Mouse (Mus musculus) limb, embryonic 10.5 days (tissue): ENCODE data around the gene Adgrb2. TPM values are rescaled to one million over a fixed set of nuclear protein-coding genes. Genes with fewer than 3 reads are reported as not detected.
A peak's percentile ranks its signal among the peaks of the same experiment; 100 is the strongest.

Experiments
- DNase-seq: peaks from one replicate; pipeline ENCODE4 v3.0.0-alpha.2; 2017; ENCODE audit warnings: low spot score
- H3K27ac ChIP-seq: fragments of 300-500 bp; sonication (generic); 2 replicates; pipeline ENCODE4 v1.5.1; 2016; ENCODE audit warnings: mild to moderate bottlenecking
- H3K27me3 ChIP-seq: fragments of 300-500 bp; sonication (generic); 2 replicates; pipeline ENCODE4 v1.6.1; 2016; ENCODE audit warnings: low read depth, mild to moderate bottlenecking; ENCODE audit not compliant: poor library complexity, severe bottlenecking
- H3K36me3 ChIP-seq: fragments of 300-500 bp; sonication (generic); 2 replicates; pipeline ENCODE4 v1.6.1; 2016; ENCODE audit warnings: mild to moderate bottlenecking, moderate library complexity
- H3K4me1 ChIP-seq: fragments of 300-500 bp; sonication (generic); 2 replicates; pipeline ENCODE4 v1.6.1; 2016
- H3K4me3 ChIP-seq: fragments of 300-500 bp; sonication (generic); 2 replicates; pipeline ENCODE4 v1.5.1; 2016; ENCODE audit warnings: mild to moderate bottlenecking, moderate library complexity
- H3K9me3 ChIP-seq: fragments of 300-500 bp; sonication (generic); replicated peaks from 2 replicates; pipeline ENCODE4 v1.6.1; 2016; ENCODE audit warnings: mild to moderate bottlenecking
- WGBS: fragments of 180-500 bp; shearing (Covaris S2); methylation state at CpG from one replicate; pipeline ENCODE4 v1.1.7; 2016; 5-methylcytosine and 5-hydroxymethylcytosine counted together
- polyA plus RNA-seq: library from polyadenylated mRNA; unstranded; fragments of >200 nt; fragmentation: Nextera tagmentation; extraction: Ambion mirVana; gene quantifications from 2 replicates; pipeline ENCODE4 v1.2.1, GENCODE M21; 2016

Adgrb2 gene
- polyA plus RNA-seq, 1 experiment from 2014 or later: 0.84 TPM

- Histone ChIP-seq H3K27ac (no peak overlapping the region), H3K9me3 (no peaks in the 10 kb centered on the region), H3K27me3 (peaks cover 82% of the 10 kb centered on the region), H3K4me3 (no peak overlapping the region), H3K36me3 (no peaks in the 10 kb centered on the region), H3K4me1 (peaks cover 7% of the 10 kb centered on the region)
- 57% methylated on average over 4 of the region's 4 CpGs for WGBS
- DNase-seq: no peak
Observed at GRCm38 (mm10) chr4:129977256-129977655, 7.4 kb upstream of the Adgrb2 start.

GRCm38 (mm10) chr4:129978227-129978626 lies 6.4 kb upstream of the Adgrb2 start:
- Histone ChIP-seq H3K27me3 (peaks cover 84% of the 10 kb centered on the region), H3K27ac (no peak overlapping the region), H3K36me3 (no peaks in the 10 kb centered on the region), H3K4me3 (no peak overlapping the region), H3K9me3 (no peaks in the 10 kb centered on the region), H3K4me1 (peaks cover 16% of the 10 kb centered on the region)
- 82% methylated on average over 4 of the region's 4 CpGs for WGBS
- DNase-seq: no peak

GRCm38 (mm10) chr4:129978930-129979329 lies 5.7 kb upstream of the Adgrb2 start:
- H3K9me3 ChIP-seq: no peaks in the 10 kb centered on the region
- H3K36me3 ChIP-seq: no peaks in the 10 kb centered on the region
- no peak overlapping the region for H3K27ac ChIP-seq
- WGBS: 79% methylated on average over 4 of the region's 4 CpGs
- peaks cover 84% of the 10 kb centered on the region for H3K27me3 ChIP-seq
- DNase-seq: no peak
- no peak overlapping the region for H3K4me3 ChIP-seq
- H3K4me1 ChIP-seq: peaks cover 23% of the 10 kb centered on the region

- H3K27ac ChIP-seq: no peak overlapping the region
- H3K4me1 ChIP-seq: peaks cover 40% of the 10 kb centered on the region
- 50% methylated on average over 11 of the region's 11 CpGs for WGBS
- H3K9me3 ChIP-seq: no peaks in the 10 kb centered on the region
- DNase-seq: no peak
- H3K27me3 ChIP-seq: peaks cover 86% of the 10 kb centered on the region
- H3K4me3 ChIP-seq: no peak overlapping the region
- H3K36me3 ChIP-seq: no peaks in the 10 kb centered on the region
Observed at GRCm38 (mm10) chr4:129981657-129982056, 3.0 kb upstream of the Adgrb2 start.

GRCm38 (mm10) chr4:129983046-129983445 lies 1.6 kb upstream of the Adgrb2 start:
- H3K9me3 ChIP-seq: no peaks in the 10 kb centered on the region
- no peak overlapping the region for H3K27ac ChIP-seq
- no peak overlapping the region for H3K4me3 ChIP-seq
- 16% methylated on average over 5 of the region's 5 CpGs for WGBS
- DNase-seq: no peak
- H3K27me3 ChIP-seq: peaks cover 97% of the 10 kb centered on the region
- peaks cover 49% of the 10 kb centered on the region for H3K4me1 ChIP-seq
- H3K36me3 ChIP-seq: no peaks in the 10 kb centered on the region

- WGBS: 3% methylated on average over 15 of the region's 15 CpGs
- peak; percentile 72 for DNase-seq
- H3K27ac ChIP-seq: no peak overlapping the region
- H3K27me3 ChIP-seq: peaks cover 97% of the 10 kb centered on the region
- H3K4me3 ChIP-seq: peak overlapping the region; percentile 67
- no peaks in the 10 kb centered on the region for H3K36me3 ChIP-seq
- H3K9me3 ChIP-seq: no peaks in the 10 kb centered on the region
- peaks cover 54% of the 10 kb centered on the region for H3K4me1 ChIP-seq
Observed at GRCm38 (mm10) chr4:129983764-129984420, 778 bp upstream of the Adgrb2 start.

- Histone ChIP-seq H3K36me3 (no peaks in the 10 kb centered on the region), H3K27me3 (peaks cover 97% of the 10 kb centered on the region), H3K9me3 (no peaks in the 10 kb centered on the region), H3K4me1 (peaks cover 59% of the 10 kb centered on the region), H3K27ac (peak overlapping the region; percentile 68), H3K4me3 (peak overlapping the region; percentile 67)
- peak; percentile 66 for DNase-seq
- 1% methylated on average over 48 of the region's 48 CpGs for WGBS
Observed at GRCm38 (mm10) chr4:129985161-129985670, 546 bp downstream of the Adgrb2 start.

- H3K4me3 ChIP-seq: peak overlapping the region; percentile 67
- H3K27me3 ChIP-seq: peaks cover 97% of the 10 kb centered on the region
- peaks cover 65% of the 10 kb centered on the region for H3K4me1 ChIP-seq
- H3K27ac ChIP-seq: 0 out of 2 replicates have a peak overlapping the region, but pooled peaks have one; percentile 68
- H3K9me3 ChIP-seq: no peaks in the 10 kb centered on the region
- WGBS: under 1% methylated on average over 57 of the region's 58 CpGs
- peak; percentile 71 for DNase-seq
- H3K36me3 ChIP-seq: no peaks in the 10 kb centered on the region
Observed at GRCm38 (mm10) chr4:129985671-129986441, 1.2 kb downstream of the Adgrb2 start.

- peak overlapping the region; percentile 65; the same call in 1 of the 2 replicates for H3K27ac ChIP-seq
- 1% methylated on average over 53 of the region's 53 CpGs for WGBS
- H3K36me3 ChIP-seq: no peaks in the 10 kb centered on the region
- peak overlapping the region; percentile 61 for H3K4me3 ChIP-seq
- no peaks in the 10 kb centered on the region for H3K9me3 ChIP-seq
- peak; percentile 63 for DNase-seq
- H3K4me1 ChIP-seq: peaks cover 65% of the 10 kb centered on the region
- peaks cover 94% of the 10 kb centered on the region for H3K27me3 ChIP-seq
Observed at GRCm38 (mm10) chr4:129987825-129988504, 3.3 kb downstream of the Adgrb2 start.

- Histone ChIP-seq H3K27me3 (peaks cover 96% of the 10 kb centered on the region), H3K4me1 (peaks cover 49% of the 10 kb centered on the region), H3K4me3 (no peak overlapping the region), H3K9me3 (no peaks in the 10 kb centered on the region), H3K27ac (no peak overlapping the region), H3K36me3 (no peaks in the 10 kb centered on the region)
- WGBS: 67% methylated on average over 4 of the region's 4 CpGs
- no peak for DNase-seq
Observed at GRCm38 (mm10) chr4:129989925-129990324, 5.3 kb downstream of the Adgrb2 start.

GRCm38 (mm10) chr4:129992720-129993119 lies 8.1 kb downstream of the Adgrb2 start:
- H3K9me3 ChIP-seq: no peaks in the 10 kb centered on the region
- no peak overlapping the region for H3K4me3 ChIP-seq
- H3K27me3 ChIP-seq: peaks cover 96% of the 10 kb centered on the region
- H3K4me1 ChIP-seq: peaks cover 27% of the 10 kb centered on the region
- DNase-seq: no peak
- no peaks in the 10 kb centered on the region for H3K36me3 ChIP-seq
- 80% methylated on average over 16 of the region's 16 CpGs for WGBS
- H3K27ac ChIP-seq: no peak overlapping the region

GRCm38 (mm10) chr4:129993213-129993612 lies 8.5 kb downstream of the Adgrb2 start:
- Histone ChIP-seq H3K9me3 (no peaks in the 10 kb centered on the region), H3K36me3 (no peaks in the 10 kb centered on the region), H3K27ac (no peak overlapping the region), H3K27me3 (peaks cover 96% of the 10 kb centered on the region), H3K4me3 (no peak overlapping the region), H3K4me1 (peaks cover 22% of the 10 kb centered on the region)
- no peak for DNase-seq
- 93% methylated on average over 5 of the region's 5 CpGs for WGBS
